Mouse (Mus musculus): ENCODE results near the gene Steap3. TPM values are rescaled to one million over a fixed set of nuclear protein-coding genes. Genes with fewer than 3 reads are reported as not detected.

Gene Steap3
- 4.6 TPM in 2 replicates for polyA plus RNA-seq (2015; fragmentation: Nextera tagmentation; extraction: Ambion mirVana)

GRCm38 (mm10) chr1:120272605-120273004, at the start of gene Steap3:
Steap3 (minus strand) TSS chr1:120272705.
- WGBS, result 89% methylated on average over 5 of the region's 5 CpGs
- TF ChIP-seq CTCF (IDR thresholded peaks at IDR 0.05; ENCODE audit: low read depth), result no peak
- ATAC-seq (replicated peaks; ENCODE audit: low FRiP score, low read depth) (no peak), DNase-seq (ENCODE audit: low spot score) (no peak)
- Histone ChIP-seq H3K4me2 (ENCODE audit: low read length) (no peak within 1 kb of the TSS), H3K9ac (ENCODE audit: low read depth, low read length) (no peak within 1 kb of the TSS), H3K4me1 (replicated peaks; ENCODE audit: insufficient read depth, low read length) (no peaks in the 10 kb centered on the region), H3K4me3 (replicated peaks; ENCODE audit: low read depth, low read length) (no peak within 1 kb of the TSS), H3K9me3 (replicated peaks; ENCODE audit: low read length) (no peaks in the 10 kb centered on the region), H3K27me3 (ENCODE audit: insufficient read depth, low read length) (no peaks in the 10 kb centered on the region), H3K27ac (no peak within 1 kb of the TSS), H3K36me3 (ENCODE audit: insufficient read depth, low read length) (no peaks in the 10 kb centered on the region)

GRCm38 (mm10) chr1:120321270-120322021, 48.9 kb upstream of the Steap3 start:
- no peaks in the 10 kb centered on the region for H3K9me3 ChIP-seq (replicated peaks; ENCODE audit: low read length)
- H3K36me3 ChIP-seq (ENCODE audit: insufficient read depth, low read length), result no peaks in the 10 kb centered on the region
- WGBS, result 82% methylated on average over 16 of the region's 16 CpGs
- no peaks in the 10 kb centered on the region for H3K4me1 ChIP-seq (replicated peaks; ENCODE audit: insufficient read depth, low read length)
- no peak for TF ChIP-seq CTCF (IDR thresholded peaks at IDR 0.05; ENCODE audit: low read depth)
- H3K27ac ChIP-seq, result no peak overlapping the region
- no peak overlapping the region for H3K9ac ChIP-seq (ENCODE audit: low read depth, low read length)
- H3K4me3 ChIP-seq (replicated peaks; ENCODE audit: low read depth, low read length), result no peak overlapping the region
- ATAC-seq (replicated peaks; ENCODE audit: low FRiP score, low read depth) (no peak), DNase-seq (ENCODE audit: low spot score) (no peak)
- no peak overlapping the region for H3K4me2 ChIP-seq (ENCODE audit: low read length)
- no peaks in the 10 kb centered on the region for H3K27me3 ChIP-seq (ENCODE audit: insufficient read depth, low read length)

GRCm38 (mm10) chr1:120305801-120306200, 33.3 kb upstream of the Steap3 start:
- no peak overlapping the region for H3K27ac ChIP-seq
- H3K4me3 ChIP-seq (replicated peaks; ENCODE audit: low read depth, low read length), result no peak overlapping the region
- H3K4me2 ChIP-seq (ENCODE audit: low read length), result no peak overlapping the region
- no peak overlapping the region for H3K9ac ChIP-seq (ENCODE audit: low read depth, low read length)
- no peaks in the 10 kb centered on the region for H3K9me3 ChIP-seq (replicated peaks; ENCODE audit: low read length)
- no peaks in the 10 kb centered on the region for H3K4me1 ChIP-seq (replicated peaks; ENCODE audit: insufficient read depth, low read length)
- DNase-seq (ENCODE audit: low spot score), result no peak
- no peaks in the 10 kb centered on the region for H3K36me3 ChIP-seq (ENCODE audit: insufficient read depth, low read length)
- no peak for TF ChIP-seq CTCF (IDR thresholded peaks at IDR 0.05; ENCODE audit: low read depth)
- no peaks in the 10 kb centered on the region for H3K27me3 ChIP-seq (ENCODE audit: insufficient read depth, low read length)
- no peak for ATAC-seq (replicated peaks; ENCODE audit: low FRiP score, low read depth)
- WGBS, result 44% methylated on average over 2 of the region's 2 CpGs

GRCm38 (mm10) chr1:120296936-120297335, 24.4 kb upstream of the Steap3 start:
- no peaks in the 10 kb centered on the region for H3K4me1 ChIP-seq (replicated peaks; ENCODE audit: insufficient read depth, low read length)
- H3K4me2 ChIP-seq (ENCODE audit: low read length), result no peak overlapping the region
- no peak for ATAC-seq (replicated peaks; ENCODE audit: low FRiP score, low read depth)
- WGBS, result 95% methylated on average over 2 of the region's 2 CpGs
- no peaks in the 10 kb centered on the region for H3K27me3 ChIP-seq (ENCODE audit: insufficient read depth, low read length)
- H3K27ac ChIP-seq, result no peak overlapping the region
- H3K4me3 ChIP-seq (replicated peaks; ENCODE audit: low read depth, low read length), result no peak overlapping the region
- no peaks in the 10 kb centered on the region for H3K36me3 ChIP-seq (ENCODE audit: insufficient read depth, low read length)
- no peaks in the 10 kb centered on the region for H3K9me3 ChIP-seq (replicated peaks; ENCODE audit: low read length)
- TF ChIP-seq CTCF (IDR thresholded peaks at IDR 0.05; ENCODE audit: low read depth), result no peak
- no peak overlapping the region for H3K9ac ChIP-seq (ENCODE audit: low read depth, low read length)
- no peak for DNase-seq (ENCODE audit: low spot score)

GRCm38 (mm10) chr1:120293803-120294202, 21.3 kb upstream of the Steap3 start:
- no peaks in the 10 kb centered on the region for H3K27me3 ChIP-seq (ENCODE audit: insufficient read depth, low read length)
- 32% methylated on average over 1 of the region's 1 CpGs for WGBS
- H3K4me2 ChIP-seq (ENCODE audit: low read length), result no peak overlapping the region
- no peak overlapping the region for H3K4me3 ChIP-seq (replicated peaks; ENCODE audit: low read depth, low read length)
- no peak overlapping the region for H3K27ac ChIP-seq
- no peaks in the 10 kb centered on the region for H3K9me3 ChIP-seq (replicated peaks; ENCODE audit: low read length)
- no peak overlapping the region for H3K9ac ChIP-seq (ENCODE audit: low read depth, low read length)
- H3K4me1 ChIP-seq (replicated peaks; ENCODE audit: insufficient read depth, low read length), result no peaks in the 10 kb centered on the region
- no peaks in the 10 kb centered on the region for H3K36me3 ChIP-seq (ENCODE audit: insufficient read depth, low read length)
- ATAC-seq (replicated peaks; ENCODE audit: low FRiP score, low read depth) (no peak), DNase-seq (ENCODE audit: low spot score) (no peak)
- TF ChIP-seq CTCF (IDR thresholded peaks at IDR 0.05; ENCODE audit: low read depth), result no peak

- DNase-seq (ENCODE audit: low spot score) (no peak), ATAC-seq (replicated peaks; ENCODE audit: low FRiP score, low read depth) (no peak)
- H3K27me3 ChIP-seq (ENCODE audit: insufficient read depth, low read length), result no peaks in the 10 kb centered on the region
- no peaks in the 10 kb centered on the region for H3K36me3 ChIP-seq (ENCODE audit: insufficient read depth, low read length)
- no peak for TF ChIP-seq CTCF (IDR thresholded peaks at IDR 0.05; ENCODE audit: low read depth)
- no peaks in the 10 kb centered on the region for H3K9me3 ChIP-seq (replicated peaks; ENCODE audit: low read length)
- H3K4me3 ChIP-seq (replicated peaks; ENCODE audit: low read depth, low read length), result no peak overlapping the region
- 88% methylated on average over 3 of the region's 3 CpGs for WGBS
- H3K9ac ChIP-seq (ENCODE audit: low read depth, low read length), result no peak overlapping the region
- H3K27ac ChIP-seq, result no peak overlapping the region
- H3K4me1 ChIP-seq (replicated peaks; ENCODE audit: insufficient read depth, low read length), result no peaks in the 10 kb centered on the region
- no peak overlapping the region for H3K4me2 ChIP-seq (ENCODE audit: low read length)
Measured at GRCm38 (mm10) chr1:120291709-120292108, 19.2 kb upstream of the Steap3 start.

Measured in kidney, postnatal 0 days (tissue).